Mouse (Mus musculus) cerebellum, postnatal 25 days (tissue): Measurements from ENCODE around the gene Rbbp5.

ENCODE experiments used
- DNase-seq, 2 experiments: peaks; one replicate each; pipeline ENCODE4 v3.0.0; 2021; ENCODE audit warnings: mixed read lengths in 2 of 2

Rbbp5 gene

DNA sequence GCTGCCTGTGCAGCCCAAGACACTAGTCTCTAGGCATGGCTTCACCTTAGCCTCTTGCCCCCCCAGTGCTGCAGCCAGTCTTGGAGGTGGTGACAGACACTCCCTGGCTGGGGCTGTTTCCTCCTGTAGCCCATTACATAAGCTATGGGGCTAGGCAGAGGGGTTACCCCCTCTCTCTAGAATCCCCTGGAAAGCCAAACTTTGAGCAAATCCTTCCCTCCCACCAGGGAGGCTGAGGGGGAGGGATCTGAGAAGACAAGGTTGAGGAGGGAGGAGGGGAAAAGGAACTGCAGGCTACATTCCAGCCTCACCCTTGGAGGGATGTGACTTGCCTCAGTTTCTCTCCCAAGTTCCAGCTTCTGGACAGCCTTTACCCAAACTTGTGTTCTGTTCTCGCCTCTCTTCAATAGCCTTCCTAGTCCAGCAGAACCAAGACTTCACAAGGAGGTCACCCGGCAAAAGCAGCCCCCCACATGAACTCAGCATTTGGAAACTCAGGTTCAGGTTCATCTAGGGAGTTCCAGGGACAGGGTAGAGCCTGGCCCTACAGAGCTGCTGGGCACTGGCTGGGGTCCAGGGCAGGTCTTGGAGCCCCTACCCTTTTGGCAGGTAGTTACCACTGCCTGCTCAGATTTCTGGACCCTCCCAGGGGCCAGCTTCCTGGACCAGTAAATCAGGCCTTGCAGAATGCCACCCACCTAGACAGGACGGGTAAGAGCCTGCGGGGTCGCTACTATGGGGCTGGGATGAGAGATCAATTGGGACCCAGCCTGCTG, 64.8 kb downstream of the Rbbp5 start:
- DNase-seq = peak; percentile 59 to 60

DNA sequence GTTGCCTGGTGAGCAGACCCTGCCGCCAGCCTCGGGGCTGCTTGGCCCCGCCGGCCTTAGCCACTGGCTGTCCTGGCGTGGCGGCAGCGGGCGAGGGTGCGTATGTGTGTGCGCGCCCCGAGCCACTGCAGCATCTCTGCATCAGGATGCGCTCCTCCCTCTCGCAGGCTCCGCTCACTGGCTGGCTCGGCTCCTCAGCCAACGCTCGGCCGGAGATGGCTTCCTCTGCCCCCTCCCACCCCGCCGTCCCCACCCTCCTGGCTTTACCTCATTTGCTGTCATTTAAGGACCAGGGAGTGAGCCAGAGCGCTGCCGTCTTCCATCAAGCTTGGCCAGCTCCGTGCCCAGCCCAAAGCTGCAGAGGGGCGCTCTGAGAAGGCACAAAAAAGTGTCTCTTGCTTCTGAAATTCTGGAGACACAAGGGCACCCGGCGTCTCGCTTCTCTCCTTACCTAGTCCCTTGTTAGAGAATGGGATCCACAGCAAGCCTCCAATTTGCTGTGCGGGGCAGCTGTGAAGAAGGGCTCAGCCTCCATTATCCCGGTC, 65.7 kb downstream of the Rbbp5 start, which contains the start of gene Cntn2:
Gene Cntn2, minus strand, starts transcription at position 495 of the 545 bp plus-strand sequence.
- DNase-seq = peak; percentile 90 to 94

DNA sequence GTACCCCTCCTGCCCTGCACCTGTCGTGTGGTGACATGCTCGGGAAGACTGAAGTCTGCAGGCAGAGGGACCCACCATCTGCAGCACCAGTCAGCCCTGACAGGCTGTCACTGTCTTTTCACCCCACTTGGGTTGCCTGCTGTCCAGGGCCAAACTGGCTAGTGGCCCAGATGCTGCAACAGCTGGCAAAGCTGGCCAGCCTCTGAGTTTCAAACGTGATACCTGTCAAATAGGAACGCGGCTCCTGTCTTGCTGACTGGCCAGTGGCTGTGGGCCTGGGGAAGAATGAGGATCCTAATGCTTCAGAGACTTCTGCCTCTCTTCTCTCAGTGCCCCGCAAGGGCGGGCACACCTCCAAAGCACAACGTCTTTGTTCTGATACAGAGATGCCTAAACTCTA, 66.6 kb downstream of the Rbbp5 start:
- peak; percentile 33 to 51 for DNase-seq
